Mouse (Mus musculus) stomach, embryonic 16.5 days (tissue): ENCODE results near the gene Bbx. TPM values are rescaled to one million over a fixed set of nuclear protein-coding genes. Genes with fewer than 3 reads are reported as not detected.
A peak's percentile ranks its signal among the peaks of the same experiment; 100 is the strongest.

Experiments used
- ATAC-seq: fragments of 200-750 bp; cut with Nextera tagmentation; 2 replicates; pipeline ENCODE4 v1.8.0; 2017; ENCODE audit warnings: moderate number of reproducible peaks, moderate TSS enrichment; ENCODE audit not compliant: insufficient read depth, low FRiP score
- H3K27ac ChIP-seq: fragments of 300-500 bp; sonication (generic); 2 replicates; pipeline ENCODE4 v1.5.1; 2014; ENCODE audit warnings: low read length
- H3K27me3 ChIP-seq: fragments of 300-500 bp; sonication (generic); 2 replicates; pipeline ENCODE4 v1.6.1; 2014; ENCODE audit warnings: low read length, control low read depth, mixed read lengths; ENCODE audit not compliant: control insufficient read depth, insufficient read depth
- H3K36me3 ChIP-seq: fragments of 300-500 bp; sonication (generic); 2 replicates; pipeline ENCODE4 v1.6.1; 2014; ENCODE audit warnings: low read length; ENCODE audit not compliant: control insufficient read depth, insufficient read depth
- H3K4me1 ChIP-seq: fragments of 300-500 bp; sonication (generic); 2 replicates; pipeline ENCODE4 v1.6.1; 2014; ENCODE audit warnings: low read length, control low read depth, mixed read lengths; ENCODE audit not compliant: control insufficient read depth, insufficient read depth
- H3K4me2 ChIP-seq: fragments of 300-500 bp; sonication (generic); 2 replicates; pipeline ENCODE4 v1.6.1; 2014; ENCODE audit warnings: low read depth, low read length, mixed read lengths
- H3K4me3 ChIP-seq: fragments of 300-500 bp; sonication (generic); replicated peaks from 2 replicates; pipeline ENCODE4 v1.5.1; 2014; ENCODE audit warnings: mild to moderate bottlenecking, low read length
- H3K9ac ChIP-seq: fragments of 300-500 bp; sonication (generic); 2 replicates; pipeline ENCODE4 v1.6.1; 2014; ENCODE audit warnings: low read length
- H3K9me3 ChIP-seq: fragments of 300-500 bp; sonication (generic); replicated peaks from 2 replicates; pipeline ENCODE4 v1.6.1; 2016; ENCODE audit warnings: low read length, control low read depth; ENCODE audit not compliant: control insufficient read depth
- WGBS: fragments of 180-500 bp; shearing (Covaris S2); extraction: QIAGEN DNeasy Blood & Tissue Kit; methylation state at CpG from one replicate; pipeline ENCODE4 v1.1.7; 2014; 5-methylcytosine and 5-hydroxymethylcytosine counted together
- polyA plus RNA-seq: library from polyadenylated mRNA; unstranded; fragments of >200 nt; fragmentation: Nextera tagmentation; extraction: Ambion mirVana; gene quantifications from 2 replicates; pipeline ENCODE4 v1.2.1, GENCODE M21; 2015

The Bbx gene
- polyA plus RNA-seq, 1 experiment from 2014 or later: 39.3 TPM

- H3K9me3 ChIP-seq: no peaks in the 10 kb centered on the region
- H3K4me3 ChIP-seq: no peak overlapping the region
- H3K36me3 ChIP-seq: no peaks in the 10 kb centered on the region
- H3K9ac ChIP-seq: no peak overlapping the region
- 57% methylated on average over 6 of the region's 6 CpGs for WGBS
- H3K4me2 ChIP-seq: no peak overlapping the region
- H3K27ac ChIP-seq: no peak overlapping the region
- no peaks in the 10 kb centered on the region for H3K27me3 ChIP-seq
- H3K4me1 ChIP-seq: peaks cover 10% of the 10 kb centered on the region
- ATAC-seq: no peak
Observed at GRCm38 (mm10) chr16:50186604-50187003, 245.6 kb downstream of the Bbx start.

GRCm38 (mm10) chr16:50185041-50185440, 247.1 kb downstream of the Bbx start:
- Histone ChIP-seq H3K9me3 (no peaks in the 10 kb centered on the region), H3K27ac (no peak overlapping the region), H3K36me3 (no peaks in the 10 kb centered on the region), H3K27me3 (no peaks in the 10 kb centered on the region), H3K9ac (no peak overlapping the region), H3K4me2 (no peak overlapping the region), H3K4me3 (no peak overlapping the region), H3K4me1 (peaks cover 10% of the 10 kb centered on the region)
- ATAC-seq: peak; percentile 83; the same call in 1 of the 2 replicates
- 12% methylated on average over 5 of the region's 5 CpGs for WGBS

DNA sequence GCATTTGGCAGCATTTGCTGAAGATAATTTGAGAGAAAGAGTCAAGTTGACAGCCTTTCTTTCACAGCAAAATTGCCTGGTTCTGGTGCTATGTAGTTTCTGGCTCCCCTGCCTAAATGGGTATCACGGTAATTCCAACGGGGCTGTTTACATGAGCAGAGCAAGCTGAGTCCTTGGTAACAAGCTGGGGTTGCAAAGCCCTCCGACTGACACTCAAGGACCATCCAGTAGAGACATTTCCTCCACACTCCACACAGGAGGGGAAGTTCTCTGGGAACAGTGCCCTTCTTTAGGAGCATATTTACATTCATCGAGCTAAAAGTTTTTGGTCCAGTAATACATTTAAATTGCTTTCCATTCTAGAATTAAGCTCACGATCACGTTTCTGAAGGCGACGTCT, 249.2 kb downstream of the Bbx start:
- Histone ChIP-seq H3K9me3 (no peaks in the 10 kb centered on the region), H3K4me1 (peaks cover 10% of the 10 kb centered on the region), H3K4me2 (no peak overlapping the region), H3K4me3 (no peak overlapping the region), H3K27ac (no peak overlapping the region), H3K27me3 (no peaks in the 10 kb centered on the region), H3K9ac (no peak overlapping the region), H3K36me3 (no peaks in the 10 kb centered on the region)
- WGBS: 64% methylated on average over 8 of the region's 8 CpGs
- no peak for ATAC-seq

DNA sequence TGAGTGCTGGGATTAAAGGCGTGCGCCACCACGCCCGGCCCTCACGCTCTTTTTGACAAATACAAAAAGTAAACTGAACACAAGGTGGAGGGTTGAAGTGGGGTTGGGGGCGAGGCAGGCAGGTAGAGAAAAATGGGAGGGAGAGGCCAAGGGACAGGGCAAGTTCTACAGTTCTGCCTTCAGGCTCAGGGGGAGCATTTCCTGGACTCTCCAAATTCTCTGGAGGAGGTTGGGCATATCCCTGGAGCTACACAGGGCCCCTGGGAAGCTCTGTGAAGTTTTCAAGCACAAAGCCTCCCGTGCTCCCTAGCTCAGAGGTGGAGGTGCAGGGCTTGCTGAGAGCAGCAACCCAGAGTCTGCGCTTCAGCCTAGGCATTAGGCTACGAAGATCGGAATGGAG, 249.6 kb downstream of the Bbx start:
- no peak for ATAC-seq
- 81% methylated on average over 10 of the region's 10 CpGs for WGBS
- no peak overlapping the region for H3K4me3 ChIP-seq
- H3K4me2 ChIP-seq: no peak overlapping the region
- no peaks in the 10 kb centered on the region for H3K36me3 ChIP-seq
- H3K4me1 ChIP-seq: peaks cover 10% of the 10 kb centered on the region
- no peak overlapping the region for H3K9ac ChIP-seq
- no peaks in the 10 kb centered on the region for H3K9me3 ChIP-seq
- H3K27me3 ChIP-seq: no peaks in the 10 kb centered on the region
- no peak overlapping the region for H3K27ac ChIP-seq

DNA sequence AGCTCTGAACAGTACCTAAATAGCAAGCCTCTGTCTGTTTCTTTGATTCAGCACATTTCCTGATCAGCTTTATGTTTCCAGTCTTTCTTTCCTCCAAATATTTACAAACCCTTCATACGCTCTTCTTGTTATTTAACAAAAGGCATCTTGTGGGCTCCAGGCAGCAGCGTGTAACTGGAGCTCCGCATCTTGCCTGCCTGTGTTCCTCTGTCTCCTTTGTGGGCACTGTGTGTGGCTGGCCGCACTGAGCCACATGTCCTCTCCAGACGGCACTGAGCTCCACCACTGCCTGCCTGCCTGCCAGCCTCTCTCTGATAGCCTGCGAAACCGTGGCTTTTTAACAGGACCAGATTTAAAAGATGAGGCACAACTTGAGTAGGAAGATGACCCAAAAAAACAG, 259.4 kb downstream of the Bbx start:
- no peak overlapping the region for H3K27ac ChIP-seq
- no peak for ATAC-seq
- no peak overlapping the region for H3K9ac ChIP-seq
- 38% methylated on average over 7 of the region's 7 CpGs for WGBS
- no peaks in the 10 kb centered on the region for H3K9me3 ChIP-seq
- H3K4me1 ChIP-seq: no peaks in the 10 kb centered on the region
- H3K27me3 ChIP-seq: no peaks in the 10 kb centered on the region
- no peak overlapping the region for H3K4me2 ChIP-seq
- H3K36me3 ChIP-seq: no peaks in the 10 kb centered on the region
- no peak overlapping the region for H3K4me3 ChIP-seq

DNA sequence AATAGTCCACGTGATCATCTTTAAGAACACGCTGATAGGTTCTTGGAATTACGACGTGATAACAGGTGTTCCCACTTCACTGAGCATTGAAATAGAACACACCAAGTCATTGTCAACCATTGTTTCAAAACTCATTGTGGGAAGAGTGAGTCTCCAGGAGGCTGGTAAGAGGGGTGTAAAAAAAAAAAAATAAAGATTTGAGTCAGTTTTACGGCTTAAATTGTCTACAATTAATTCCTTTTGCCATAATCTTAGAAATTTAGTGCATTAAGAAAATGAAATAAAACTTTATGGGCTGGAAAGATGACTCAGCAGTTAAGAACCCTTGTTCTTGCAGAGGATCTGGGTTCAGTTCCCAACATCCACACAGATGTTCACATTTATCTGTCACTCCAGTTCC, 261.4 kb downstream of the Bbx start:
- WGBS: 92% methylated on average over 5 of the region's 5 CpGs
- Histone ChIP-seq H3K27ac (no peak overlapping the region), H3K9ac (no peak overlapping the region), H3K9me3 (no peaks in the 10 kb centered on the region), H3K36me3 (no peaks in the 10 kb centered on the region), H3K4me1 (no peaks in the 10 kb centered on the region), H3K27me3 (no peaks in the 10 kb centered on the region), H3K4me3 (no peak overlapping the region), H3K4me2 (no peak overlapping the region)
- ATAC-seq: no peak

DNA sequence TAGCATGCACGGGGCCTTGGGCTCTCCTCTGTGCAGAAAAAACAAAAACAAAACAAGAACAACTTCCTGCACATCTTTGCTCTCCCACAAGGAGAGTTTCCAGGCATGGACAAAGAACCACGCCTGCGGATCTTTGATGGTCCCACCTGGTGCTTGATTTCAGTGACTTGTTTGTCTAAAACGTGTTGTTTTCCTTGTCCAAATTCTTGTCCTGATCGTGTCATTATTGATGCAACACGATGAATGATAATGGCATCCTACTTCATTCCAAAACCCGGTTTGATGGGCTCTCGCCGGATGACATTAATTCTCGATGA, 264.2 kb downstream of the Bbx start:
- no peak for ATAC-seq
- Histone ChIP-seq H3K4me3 (no peak overlapping the region), H3K4me2 (no peak overlapping the region), H3K27ac (no peak overlapping the region), H3K27me3 (no peaks in the 10 kb centered on the region), H3K9me3 (no peaks in the 10 kb centered on the region), H3K36me3 (no peaks in the 10 kb centered on the region), H3K4me1 (peaks cover 8% of the 10 kb centered on the region), H3K9ac (no peak overlapping the region)
- WGBS: 82% methylated on average over 10 of the region's 10 CpGs

- H3K4me3 ChIP-seq: no peak overlapping the region
- H3K9ac ChIP-seq: no peak overlapping the region
- WGBS: 73% methylated on average over 16 of the region's 16 CpGs
- H3K4me1 ChIP-seq: peaks cover 8% of the 10 kb centered on the region
- ATAC-seq: no peak
- H3K27me3 ChIP-seq: no peaks in the 10 kb centered on the region
- H3K9me3 ChIP-seq: no peaks in the 10 kb centered on the region
- no peak overlapping the region for H3K4me2 ChIP-seq
- no peaks in the 10 kb centered on the region for H3K36me3 ChIP-seq
- no peak overlapping the region for H3K27ac ChIP-seq
Observed at GRCm38 (mm10) chr16:50167231-50167982, 264.8 kb downstream of the Bbx start.

- Histone ChIP-seq H3K36me3 (no peaks in the 10 kb centered on the region), H3K9ac (no peak overlapping the region), H3K9me3 (no peaks in the 10 kb centered on the region), H3K4me3 (no peak overlapping the region), H3K4me2 (no peak overlapping the region), H3K27ac (no peak overlapping the region), H3K27me3 (no peaks in the 10 kb centered on the region), H3K4me1 (peaks cover 8% of the 10 kb centered on the region)
- peak; percentile 37; the same call in 1 of the 2 replicates for ATAC-seq
- WGBS: 92% methylated on average over 11 of the region's 11 CpGs
Observed at GRCm38 (mm10) chr16:50160418-50161271, 271.5 kb downstream of the Bbx start.
